In the genomic region with DNA sequence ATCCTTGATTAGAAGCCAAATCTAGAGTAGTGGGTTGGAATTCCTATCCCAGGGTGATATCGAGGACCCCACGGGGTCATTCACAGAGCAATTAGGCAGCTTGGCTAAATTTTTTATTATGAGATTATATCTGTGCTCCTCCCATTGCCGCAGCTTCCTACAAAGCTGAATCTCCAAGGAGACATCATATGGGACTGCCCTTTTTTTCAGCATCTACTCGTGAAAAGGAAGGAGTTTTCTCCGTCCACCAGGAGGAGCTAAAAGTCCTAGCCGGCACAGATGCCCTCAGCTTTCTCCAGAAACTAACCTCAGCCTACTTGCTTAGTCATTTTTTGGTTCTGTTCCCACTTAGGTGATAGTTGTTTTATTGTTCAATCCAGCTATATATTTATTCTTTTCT, we compare ENCODE assay signal across 8 mouse cellular contexts. TPM values are rescaled to one million over a fixed set of nuclear protein-coding genes. Genes with fewer than 3 reads are reported as not detected.
DNase-seq lines count a peak whose midpoint lies in the region.

No protein-coding gene starts in this region.

- peak; percentile 70 for DNase-seq in heart, adult 11 months
- no peak for DNase-seq in heart, postnatal 25 days (ENCODE audit: low spot score)
- peak; percentile 26 for DNase-seq in 3134 (ENCODE audit: extremely low read depth, insufficient read length, low spot score)
- DNase-seq in NIH3T3 (ENCODE audit: low read depth), result peak; percentile 73
- DNase-seq in kidney, postnatal 10 days, result peak; percentile 56
- no peak for DNase-seq in spleen, postnatal 14 days (ENCODE audit: low spot score in 2 of 2)
- DNase-seq in cerebellum, adult 9-11 months, result no peak
- DNase-seq in testis, postnatal 10 days (ENCODE audit: low spot score), result no peak

- intact Hi-C loops in heart, postnatal 25 days (cut with DNase I), result loop anchor here (5.0 to 10.0 kb wide), 2 partner anchors 181 to 901 kb away; no protein-coding TSS in a partner anchor

RNA-seq across cellular contexts. Expression of a gene that starts 56.1 kb away (rescaled TPM):
- 10 to 100 TPM; 39.7 to 52.2 TPM for total RNA-seq in heart, postnatal 25 days (2021)

Comparison
In these comparisons a context has a peak if more than half of its experiments do, and no peak if none do; other contexts are left out.
1. DNase-seq: peak in heart, adult 11 months (single experiment), 3134 (single experiment), NIH3T3 (single experiment) and kidney, postnatal 10 days (single experiment); none in heart, postnatal 25 days (single experiment), spleen, postnatal 14 days (0 of 2), cerebellum, adult 9-11 months (single experiment) and testis, postnatal 10 days (single experiment).